Mouse (Mus musculus): ENCODE data around the gene Fam81a. TPM values are rescaled to one million over a fixed set of nuclear protein-coding genes. Genes with fewer than 3 reads are reported as not detected.

The Fam81a gene
- polyA plus RNA-seq, 1 experiment from 2014 or later = 3.2 TPM

GRCm38 (mm10) chr9:70081767-70082166, 60.6 kb downstream of the Fam81a start:
- Histone ChIP-seq H3K27me3 (no peaks in the 10 kb centered on the region), H3K4me3 (no peak overlapping the region), H3K9ac (no peak overlapping the region), H3K4me2 (replicated peaks) (no peak overlapping the region), H3K9me3 (no peaks in the 10 kb centered on the region), H3K27ac (no peak overlapping the region), H3K36me3 (no peaks in the 10 kb centered on the region), H3K4me1 (no peaks in the 10 kb centered on the region; the same call in 1 of the 2 replicates)
- WGBS = 92% methylated on average over 7 of the region's 7 CpGs
- ATAC-seq (ENCODE audit: insufficient number of reproducible peaks, insufficient read depth, low FRiP score, low TSS enrichment) = no peak

- no peaks in the 10 kb centered on the region for H3K4me1 ChIP-seq
- H3K27me3 ChIP-seq = no peaks in the 10 kb centered on the region
- H3K9ac ChIP-seq = no peak overlapping the region
- no peak overlapping the region for H3K27ac ChIP-seq
- no peaks in the 10 kb centered on the region for H3K9me3 ChIP-seq
- H3K4me2 ChIP-seq (replicated peaks) = no peak overlapping the region
- WGBS = 73% methylated on average over 2 of the region's 2 CpGs
- no peak overlapping the region for H3K4me3 ChIP-seq
- no peaks in the 10 kb centered on the region for H3K36me3 ChIP-seq
- ATAC-seq (ENCODE audit: insufficient number of reproducible peaks, insufficient read depth, low FRiP score, low TSS enrichment) = no peak
Observed at GRCm38 (mm10) chr9:70080976-70081375, 61.4 kb downstream of the Fam81a start.

- Histone ChIP-seq H3K9me3 (no peaks in the 10 kb centered on the region), H3K9ac (no peak overlapping the region), H3K36me3 (no peaks in the 10 kb centered on the region), H3K27ac (no peak overlapping the region), H3K4me2 (replicated peaks) (no peak overlapping the region), H3K27me3 (no peaks in the 10 kb centered on the region), H3K4me3 (no peak overlapping the region), H3K4me1 (no peaks in the 10 kb centered on the region)
- no peak for ATAC-seq (ENCODE audit: insufficient number of reproducible peaks, insufficient read depth, low FRiP score, low TSS enrichment)
- 87% methylated on average over 9 of the region's 9 CpGs for WGBS
Observed at GRCm38 (mm10) chr9:70080027-70080800, 62.1 kb downstream of the Fam81a start.

GRCm38 (mm10) chr9:70078034-70078433, 64.3 kb downstream of the Fam81a start:
- no peak for ATAC-seq (ENCODE audit: insufficient number of reproducible peaks, insufficient read depth, low FRiP score, low TSS enrichment)
- Histone ChIP-seq H3K27ac (no peak overlapping the region), H3K9me3 (no peaks in the 10 kb centered on the region), H3K4me3 (no peak overlapping the region), H3K36me3 (no peaks in the 10 kb centered on the region), H3K27me3 (no peaks in the 10 kb centered on the region), H3K4me1 (no peaks in the 10 kb centered on the region), H3K4me2 (replicated peaks) (no peak overlapping the region), H3K9ac (no peak overlapping the region)
- 86% methylated on average over 3 of the region's 3 CpGs for WGBS

- H3K4me3 ChIP-seq = no peak overlapping the region
- WGBS = 64% methylated on average over 7 of the region's 7 CpGs
- H3K4me2 ChIP-seq (replicated peaks) = no peak overlapping the region
- ATAC-seq (ENCODE audit: insufficient number of reproducible peaks, insufficient read depth, low FRiP score, low TSS enrichment) = no peak
- H3K36me3 ChIP-seq = no peaks in the 10 kb centered on the region
- H3K9me3 ChIP-seq = no peaks in the 10 kb centered on the region
- no peak overlapping the region for H3K27ac ChIP-seq
- H3K4me1 ChIP-seq = no peaks in the 10 kb centered on the region
- no peaks in the 10 kb centered on the region for H3K27me3 ChIP-seq
- H3K9ac ChIP-seq = no peak overlapping the region
Observed at GRCm38 (mm10) chr9:70077170-70077569, 65.2 kb downstream of the Fam81a start.

- no peak overlapping the region for H3K27ac ChIP-seq
- H3K27me3 ChIP-seq = no peaks in the 10 kb centered on the region
- no peaks in the 10 kb centered on the region for H3K36me3 ChIP-seq
- H3K4me1 ChIP-seq = no peaks in the 10 kb centered on the region
- no peak overlapping the region for H3K9ac ChIP-seq
- H3K4me3 ChIP-seq = no peak overlapping the region
- WGBS = 84% methylated on average over 8 of the region's 8 CpGs
- H3K4me2 ChIP-seq (replicated peaks) = no peak overlapping the region
- no peak for ATAC-seq (ENCODE audit: insufficient number of reproducible peaks, insufficient read depth, low FRiP score, low TSS enrichment)
- H3K9me3 ChIP-seq = no peaks in the 10 kb centered on the region
Observed at GRCm38 (mm10) chr9:70072387-70072786, 70.0 kb downstream of the Fam81a start.

- Histone ChIP-seq H3K27ac (no peak overlapping the region), H3K4me2 (replicated peaks) (no peak overlapping the region), H3K4me1 (no peaks in the 10 kb centered on the region), H3K36me3 (no peaks in the 10 kb centered on the region), H3K9ac (no peak overlapping the region), H3K9me3 (no peaks in the 10 kb centered on the region), H3K4me3 (no peak overlapping the region), H3K27me3 (no peaks in the 10 kb centered on the region)
- 69% methylated on average over 8 of the region's 8 CpGs for WGBS
- ATAC-seq (ENCODE audit: insufficient number of reproducible peaks, insufficient read depth, low FRiP score, low TSS enrichment) = no peak
Observed at GRCm38 (mm10) chr9:70069961-70070435, 72.4 kb downstream of the Fam81a start.

GRCm38 (mm10) chr9:70067497-70067896, 74.9 kb downstream of the Fam81a start:
- 90% methylated on average over 3 of the region's 3 CpGs for WGBS
- H3K4me2 ChIP-seq (replicated peaks) = no peak overlapping the region
- no peaks in the 10 kb centered on the region for H3K27me3 ChIP-seq
- H3K9me3 ChIP-seq = no peaks in the 10 kb centered on the region
- H3K4me1 ChIP-seq = no peaks in the 10 kb centered on the region
- no peak for ATAC-seq (ENCODE audit: insufficient number of reproducible peaks, insufficient read depth, low FRiP score, low TSS enrichment)
- H3K4me3 ChIP-seq = no peak overlapping the region
- no peak overlapping the region for H3K9ac ChIP-seq
- H3K27ac ChIP-seq = no peak overlapping the region
- no peaks in the 10 kb centered on the region for H3K36me3 ChIP-seq

- H3K4me1 ChIP-seq = no peaks in the 10 kb centered on the region
- no peaks in the 10 kb centered on the region for H3K27me3 ChIP-seq
- H3K4me2 ChIP-seq (replicated peaks) = no peak overlapping the region
- ATAC-seq (ENCODE audit: insufficient number of reproducible peaks, insufficient read depth, low FRiP score, low TSS enrichment) = no peak
- 88% methylated on average over 3 of the region's 3 CpGs for WGBS
- no peak overlapping the region for H3K4me3 ChIP-seq
- no peaks in the 10 kb centered on the region for H3K9me3 ChIP-seq
- no peaks in the 10 kb centered on the region for H3K36me3 ChIP-seq
- no peak overlapping the region for H3K9ac ChIP-seq
- no peak overlapping the region for H3K27ac ChIP-seq
Observed at GRCm38 (mm10) chr9:70062012-70062411, 80.3 kb downstream of the Fam81a start.

- Histone ChIP-seq H3K9ac (no peak overlapping the region), H3K27me3 (no peaks in the 10 kb centered on the region), H3K9me3 (no peaks in the 10 kb centered on the region), H3K36me3 (no peaks in the 10 kb centered on the region), H3K27ac (no peak overlapping the region), H3K4me2 (replicated peaks) (no peak overlapping the region), H3K4me1 (peaks cover 13% of the 10 kb centered on the region), H3K4me3 (no peak overlapping the region)
- no peak for ATAC-seq (ENCODE audit: insufficient number of reproducible peaks, insufficient read depth, low FRiP score, low TSS enrichment)
- 52% methylated on average over 3 of the region's 3 CpGs for WGBS
Observed at GRCm38 (mm10) chr9:70053411-70053810, 88.9 kb downstream of the Fam81a start.

GRCm38 (mm10) chr9:70052730-70053129, 89.6 kb downstream of the Fam81a start:
- Histone ChIP-seq H3K4me1 (peaks cover 20% of the 10 kb centered on the region), H3K27ac (no peak overlapping the region), H3K4me3 (no peak overlapping the region), H3K9ac (no peak overlapping the region), H3K4me2 (replicated peaks) (no peak overlapping the region), H3K9me3 (no peaks in the 10 kb centered on the region), H3K27me3 (no peaks in the 10 kb centered on the region), H3K36me3 (no peaks in the 10 kb centered on the region)
- no peak for ATAC-seq (ENCODE audit: insufficient number of reproducible peaks, insufficient read depth, low FRiP score, low TSS enrichment)
- WGBS = 81% methylated on average over 3 of the region's 3 CpGs

GRCm38 (mm10) chr9:70049839-70050238, 92.5 kb downstream of the Fam81a start:
- H3K9ac ChIP-seq = no peak overlapping the region
- H3K36me3 ChIP-seq = no peaks in the 10 kb centered on the region
- 27% methylated on average over 8 of the region's 8 CpGs for WGBS
- no peaks in the 10 kb centered on the region for H3K9me3 ChIP-seq
- H3K4me3 ChIP-seq = no peak overlapping the region
- no peak overlapping the region; the same call in 1 of the 2 replicates for H3K27ac ChIP-seq
- 0 out of 2 replicates have a peak overlapping the region, but pooled peaks have one; percentile 21 for H3K4me2 ChIP-seq (replicated peaks)
- no peaks in the 10 kb centered on the region for H3K27me3 ChIP-seq
- no peak for ATAC-seq (ENCODE audit: insufficient number of reproducible peaks, insufficient read depth, low FRiP score, low TSS enrichment)
- peaks cover 22% of the 10 kb centered on the region for H3K4me1 ChIP-seq
